Mouse (Mus musculus) liver, embryonic 16.5 days (tissue): ENCODE measurements at regions not wholly inside any gene's neighbourhood (a gene's known extent, or its start where the extent isn't known, plus 50 kb on each side); places are given as distances from the start of the nearest gene placed in this dataset.

Source experiments
- ATAC-seq: fragments of 200-750 bp; cut with Nextera tagmentation; 2 replicates; pipeline ENCODE4 v1.8.0; 2017; ENCODE audit warnings: low read depth, mild to moderate bottlenecking, moderate number of reproducible peaks, moderate library complexity
- H3K27ac ChIP-seq: fragments of 300-500 bp; sonication (generic); 2 replicates; pipeline ENCODE4 v1.5.1; 2014; ENCODE audit warnings: mild to moderate bottlenecking, low read length
- H3K27me3 ChIP-seq: fragments of 300-500 bp; sonication (generic); 2 replicates; pipeline ENCODE4 v1.6.1; 2014; ENCODE audit warnings: low read depth, low read length, mixed read lengths; ENCODE audit not compliant: control insufficient read depth, insufficient read depth
- H3K36me3 ChIP-seq: fragments of 300-500 bp; sonication (generic); 2 replicates; pipeline ENCODE4 v1.6.1; 2014; ENCODE audit warnings: mild to moderate bottlenecking; ENCODE audit not compliant: control insufficient read depth, insufficient read depth
- H3K4me1 ChIP-seq: fragments of 300-500 bp; sonication (generic); 2 replicates; pipeline ENCODE4 v1.6.1; 2014; ENCODE audit warnings: low read depth, low read length, mixed read lengths; ENCODE audit not compliant: control insufficient read depth
- H3K4me2 ChIP-seq: fragments of 300-500 bp; sonication (generic); 2 replicates; pipeline ENCODE4 v1.6.1; 2014; ENCODE audit warnings: low read depth, low read length, mixed read lengths
- H3K4me3 ChIP-seq: fragments of 300-500 bp; sonication (generic); 2 replicates; pipeline ENCODE4 v1.5.1; 2014; ENCODE audit warnings: low read depth, mild to moderate bottlenecking, low read length
- H3K9ac ChIP-seq: fragments of 300-500 bp; sonication (generic); 2 replicates; pipeline ENCODE4 v1.6.1; 2014; ENCODE audit warnings: low read depth, low read length
- H3K9me3 ChIP-seq: fragments of 300-500 bp; sonication (generic); replicated peaks from 2 replicates; pipeline ENCODE4 v1.6.1; 2016; ENCODE audit warnings: low read length; ENCODE audit not compliant: control insufficient read depth
- WGBS: fragments of 180-500 bp; shearing (Covaris S2); extraction: QIAGEN DNeasy Blood & Tissue Kit; methylation state at CpG from one replicate; pipeline ENCODE4 v1.1.7; 2014; ENCODE audit not compliant: insufficient replicate concordance; 5-methylcytosine and 5-hydroxymethylcytosine counted together

DNA sequence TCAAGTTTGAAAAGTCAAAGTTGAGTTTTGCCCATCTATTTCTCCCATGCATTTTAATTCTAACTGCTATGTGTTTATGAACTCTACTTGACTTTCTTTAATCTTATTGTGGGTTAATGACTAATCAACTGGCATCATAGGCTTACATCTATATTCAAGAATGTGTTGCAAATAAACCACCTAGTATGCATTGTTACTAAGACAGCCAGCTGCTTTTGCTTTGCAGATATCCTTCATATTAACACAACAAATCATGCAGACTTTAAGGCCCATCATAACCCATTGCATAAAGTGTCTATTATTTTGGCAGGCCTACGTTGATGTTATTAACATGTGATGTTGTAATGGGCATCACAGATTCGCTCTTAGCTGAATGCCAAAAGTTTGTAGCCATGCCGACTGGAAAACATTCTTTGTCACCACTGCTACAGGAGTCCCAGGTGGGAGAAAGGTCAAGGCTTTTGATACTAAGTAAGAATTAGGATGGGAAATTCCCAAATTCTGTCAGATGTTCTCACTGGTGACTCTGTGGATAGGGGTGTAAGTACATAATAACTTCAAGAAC lies 394.3 kb upstream of the Jag1 start:
- Histone ChIP-seq H3K4me2 (no peak overlapping the region), H3K36me3 (no peaks in the 10 kb centered on the region), H3K27ac (no peak overlapping the region), H3K4me3 (no peak overlapping the region), H3K4me1 (no peaks in the 10 kb centered on the region), H3K9ac (no peak overlapping the region), H3K9me3 (no peaks in the 10 kb centered on the region), H3K27me3 (no peaks in the 10 kb centered on the region)
- ATAC-seq: no peak
- 57% methylated on average over 3 of the region's 3 CpGs for WGBS

DNA sequence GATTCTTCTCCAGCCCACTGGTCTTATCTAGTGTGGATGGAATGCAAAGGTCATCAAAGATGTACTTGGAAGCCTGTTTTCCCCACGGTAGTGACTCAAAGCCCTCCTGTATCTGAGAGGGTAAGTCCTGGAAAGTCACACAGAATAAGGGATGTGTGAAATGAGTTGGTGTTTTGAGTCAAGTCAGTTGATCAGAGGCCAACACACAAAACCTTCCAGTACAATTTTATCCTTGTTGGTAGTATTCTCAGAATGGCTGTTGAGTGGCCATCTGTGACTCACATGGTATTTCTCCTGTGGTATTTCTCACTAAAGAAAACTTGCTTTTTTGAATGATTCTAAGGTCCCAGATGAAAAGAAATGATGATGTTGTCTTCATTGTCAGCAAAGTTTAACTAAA lies 384.8 kb upstream of the Jag1 start:
- H3K27me3 ChIP-seq: no peaks in the 10 kb centered on the region
- no peak overlapping the region for H3K4me2 ChIP-seq
- H3K4me1 ChIP-seq: no peaks in the 10 kb centered on the region
- no peak for ATAC-seq
- WGBS: 49% methylated on average over 1 of the region's 1 CpGs
- no peak overlapping the region for H3K4me3 ChIP-seq
- no peak overlapping the region for H3K27ac ChIP-seq
- no peaks in the 10 kb centered on the region for H3K9me3 ChIP-seq
- no peaks in the 10 kb centered on the region for H3K36me3 ChIP-seq
- no peak overlapping the region for H3K9ac ChIP-seq

DNA sequence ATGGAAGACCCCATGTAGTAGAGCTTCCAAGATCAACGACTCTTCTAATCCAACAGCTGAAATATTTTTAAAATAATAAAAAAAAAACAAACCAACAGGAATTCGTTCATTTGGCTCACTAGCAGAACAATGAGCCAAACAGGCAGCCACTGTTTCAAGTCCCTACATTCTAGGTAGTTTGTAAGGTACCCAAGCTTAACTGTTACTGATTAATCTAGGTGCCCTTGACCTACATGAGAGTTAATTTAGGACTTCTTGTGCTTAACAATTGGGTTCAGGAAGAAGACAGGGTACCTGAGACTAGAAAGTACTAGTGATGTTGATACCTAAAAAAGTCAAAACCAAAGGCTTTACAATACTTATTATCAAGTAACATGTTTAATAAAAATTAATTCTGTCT lies 381.2 kb upstream of the Jag1 start:
- no peak overlapping the region for H3K4me3 ChIP-seq
- H3K4me2 ChIP-seq: no peak overlapping the region
- no peak for ATAC-seq
- H3K4me1 ChIP-seq: no peaks in the 10 kb centered on the region
- WGBS: 50% methylated on average over 2 of the region's 2 CpGs
- H3K36me3 ChIP-seq: no peaks in the 10 kb centered on the region
- H3K9me3 ChIP-seq: no peaks in the 10 kb centered on the region
- H3K27ac ChIP-seq: no peak overlapping the region
- no peaks in the 10 kb centered on the region for H3K27me3 ChIP-seq
- H3K9ac ChIP-seq: no peak overlapping the region

DNA sequence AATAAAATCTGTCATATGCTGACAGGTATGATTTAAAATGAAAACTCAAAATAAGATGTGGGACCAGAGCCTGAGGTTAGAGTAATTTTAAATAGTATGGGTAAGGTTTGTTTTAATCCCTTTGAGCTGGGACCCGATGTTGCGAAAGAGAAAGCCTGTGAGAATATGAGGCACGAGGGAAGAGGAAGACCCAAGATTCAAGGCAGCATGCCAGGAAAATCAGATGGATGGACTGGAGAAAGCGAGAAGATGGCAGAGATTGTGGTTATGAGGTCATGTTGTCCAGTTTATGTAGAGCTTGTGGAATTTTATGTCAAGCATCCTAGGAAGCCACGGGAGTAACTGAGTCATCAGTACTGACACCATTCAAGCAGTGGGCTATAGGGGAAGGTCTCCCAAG lies 377.2 kb upstream of the Jag1 start:
- Histone ChIP-seq H3K4me3 (no peak overlapping the region), H3K9me3 (no peaks in the 10 kb centered on the region), H3K27me3 (no peaks in the 10 kb centered on the region), H3K4me2 (no peak overlapping the region), H3K4me1 (no peaks in the 10 kb centered on the region), H3K9ac (no peak overlapping the region), H3K27ac (no peak overlapping the region), H3K36me3 (no peaks in the 10 kb centered on the region)
- WGBS: 54% methylated on average over 5 of the region's 5 CpGs
- no peak for ATAC-seq

DNA sequence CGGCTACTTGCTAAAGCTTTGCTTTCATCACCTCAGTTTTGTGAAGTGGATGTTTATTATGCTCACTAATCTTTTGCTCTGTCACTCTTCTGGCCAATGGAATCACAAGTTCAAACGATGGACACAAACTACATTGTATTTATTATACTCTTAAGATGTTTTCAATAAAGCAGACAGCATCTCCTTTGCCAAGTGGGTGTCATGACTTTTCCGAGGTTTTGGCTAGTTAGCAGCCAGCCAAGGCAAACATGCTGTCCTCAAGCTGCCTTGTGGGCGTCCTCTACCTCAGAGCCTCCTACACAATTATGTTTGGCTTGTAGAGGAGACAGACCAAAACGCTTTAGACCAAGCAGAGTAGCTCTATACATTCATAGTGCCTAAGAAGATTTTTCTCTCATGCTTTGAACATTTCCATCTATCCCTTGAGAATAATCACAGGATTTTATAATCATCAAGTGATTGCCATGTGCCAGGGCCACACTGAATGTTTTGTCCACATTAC lies 372.8 kb upstream of the Jag1 start:
- Histone ChIP-seq H3K36me3 (no peaks in the 10 kb centered on the region), H3K9ac (no peak overlapping the region), H3K27ac (no peak overlapping the region), H3K4me2 (no peak overlapping the region), H3K9me3 (no peaks in the 10 kb centered on the region), H3K4me3 (no peak overlapping the region), H3K27me3 (no peaks in the 10 kb centered on the region), H3K4me1 (no peaks in the 10 kb centered on the region)
- no peak for ATAC-seq
- 44% methylated on average over 5 of the region's 5 CpGs for WGBS

DNA sequence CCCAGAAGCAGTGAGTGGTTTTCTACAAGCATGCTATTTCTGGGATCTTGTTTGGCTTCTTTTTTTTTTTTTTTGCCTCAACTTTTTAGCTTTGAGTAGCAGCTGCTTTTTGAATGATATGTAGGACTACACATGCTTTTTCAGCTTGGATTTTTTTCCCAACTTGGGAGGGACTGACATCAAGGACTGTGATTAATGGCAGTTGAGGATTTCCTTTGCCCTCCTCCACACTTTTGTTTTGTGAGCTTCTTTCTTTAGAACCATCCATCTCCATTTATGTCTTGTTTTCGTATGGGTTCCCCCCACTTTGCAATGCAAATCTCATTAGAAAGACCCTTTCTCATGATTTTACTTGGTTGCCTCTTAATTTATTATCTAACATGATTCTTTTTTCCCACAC lies 352.3 kb upstream of the Jag1 start:
- 42% methylated on average over 1 of the region's 1 CpGs for WGBS
- Histone ChIP-seq H3K4me2 (no peak overlapping the region), H3K27ac (no peak overlapping the region), H3K9me3 (no peaks in the 10 kb centered on the region), H3K36me3 (no peaks in the 10 kb centered on the region), H3K9ac (no peak overlapping the region), H3K4me1 (no peaks in the 10 kb centered on the region), H3K27me3 (no peaks in the 10 kb centered on the region), H3K4me3 (no peak overlapping the region)
- no peak for ATAC-seq

DNA sequence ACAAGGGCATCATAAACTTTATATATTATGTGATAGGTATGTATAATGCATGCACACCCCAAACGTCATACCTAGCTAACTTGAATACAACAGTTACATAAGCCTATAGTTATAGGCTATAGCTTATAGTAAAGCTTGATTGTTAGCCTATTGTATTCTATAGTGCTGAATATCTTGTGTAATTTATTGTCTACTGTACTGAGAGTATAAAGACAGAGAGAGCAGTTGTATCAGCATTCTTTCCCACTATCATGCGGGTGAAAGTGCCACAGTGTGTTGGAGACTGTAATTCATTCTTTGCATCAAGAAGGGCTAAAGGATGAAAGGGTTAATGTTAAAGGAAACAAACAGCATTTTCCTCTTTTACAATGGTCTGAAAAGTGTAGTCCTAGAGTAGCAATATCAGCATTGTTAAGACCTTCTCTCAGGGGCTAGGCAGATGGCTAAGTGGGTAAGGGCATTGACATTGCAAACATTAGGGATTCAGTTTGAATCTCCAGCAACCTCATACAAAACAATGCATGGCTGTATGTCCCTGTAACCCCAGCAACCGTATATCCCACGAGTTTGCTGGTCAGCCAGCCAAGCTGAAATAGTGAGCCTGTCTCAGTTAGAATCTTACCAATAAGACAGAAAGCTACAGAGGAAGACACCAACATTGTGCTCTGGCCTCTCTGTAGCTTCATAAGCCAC lies 340.8 kb upstream of the Jag1 start:
- WGBS: 54% methylated on average over 4 of the region's 4 CpGs

DNA sequence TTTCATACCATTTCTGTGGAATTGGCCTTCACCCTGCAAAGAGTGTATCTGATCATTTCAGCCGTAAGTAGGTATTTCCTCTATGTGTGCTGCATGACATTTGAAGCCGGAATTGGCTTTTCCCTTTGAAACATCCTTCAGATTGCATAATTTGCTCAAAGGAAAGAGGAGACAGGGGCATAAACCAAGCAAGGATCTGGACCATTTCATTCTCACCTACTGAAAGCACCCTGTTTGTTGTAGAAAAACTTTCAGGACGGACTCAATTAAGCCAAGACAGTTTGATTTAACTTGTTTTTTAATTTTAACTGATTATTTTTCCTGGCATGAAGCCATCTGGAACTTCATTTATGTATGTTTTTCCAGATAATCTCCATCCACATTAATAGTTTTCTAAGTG lies 340.0 kb upstream of the Jag1 start:
- H3K4me2 ChIP-seq: no peak overlapping the region
- no peak overlapping the region for H3K27ac ChIP-seq
- no peaks in the 10 kb centered on the region for H3K9me3 ChIP-seq
- no peak overlapping the region for H3K9ac ChIP-seq
- no peaks in the 10 kb centered on the region for H3K27me3 ChIP-seq
- no peaks in the 10 kb centered on the region for H3K36me3 ChIP-seq
- no peaks in the 10 kb centered on the region for H3K4me1 ChIP-seq
- no peak for ATAC-seq
- WGBS: 52% methylated on average over 3 of the region's 3 CpGs
- no peak overlapping the region for H3K4me3 ChIP-seq

More for the DNA sequence above, 340.8 kb upstream of the Jag1 start:
- ATAC-seq: no peak
- Histone ChIP-seq H3K4me3 (no peak overlapping the region), H3K9me3 (no peaks in the 10 kb centered on the region), H3K27me3 (no peaks in the 10 kb centered on the region), H3K27ac (no peak overlapping the region), H3K4me1 (no peaks in the 10 kb centered on the region), H3K36me3 (no peaks in the 10 kb centered on the region), H3K9ac (no peak overlapping the region), H3K4me2 (no peak overlapping the region)

DNA sequence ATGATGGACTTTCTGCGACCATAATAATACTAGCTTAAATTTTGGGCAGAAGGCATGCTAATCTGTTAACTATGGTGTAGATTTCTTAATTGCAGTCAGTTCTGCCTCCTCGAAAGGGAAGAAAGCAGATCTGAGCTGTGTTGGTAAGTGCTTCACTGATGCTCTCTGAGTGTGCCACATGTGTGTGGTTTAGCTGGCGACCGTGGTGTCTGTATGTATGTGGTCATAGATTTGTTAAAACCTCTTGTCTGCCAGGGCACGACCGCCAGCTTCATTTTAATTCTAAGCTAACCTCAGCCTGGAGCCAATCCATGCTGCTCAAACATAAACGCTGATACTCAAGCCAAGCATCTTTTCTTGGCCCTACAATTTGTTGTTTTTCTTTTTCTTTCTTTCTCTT lies 330.5 kb upstream of the Jag1 start:
- no peaks in the 10 kb centered on the region for H3K36me3 ChIP-seq
- 57% methylated on average over 7 of the region's 7 CpGs for WGBS
- no peaks in the 10 kb centered on the region for H3K4me1 ChIP-seq
- no peak overlapping the region for H3K4me2 ChIP-seq
- no peak overlapping the region for H3K9ac ChIP-seq
- no peaks in the 10 kb centered on the region for H3K9me3 ChIP-seq
- no peak overlapping the region for H3K4me3 ChIP-seq
- no peak overlapping the region for H3K27ac ChIP-seq
- ATAC-seq: no peak
- H3K27me3 ChIP-seq: no peaks in the 10 kb centered on the region
